Mouse (Mus musculus) embryonic facial prominence, embryonic 15.5 days (tissue): ENCODE measurements at regions not wholly inside any gene's neighbourhood (a gene's known extent, or its start where the extent isn't known, plus 50 kb on each side); places are given as distances from the start of the nearest gene placed in this dataset.
A peak's percentile ranks its signal among the peaks of the same experiment; 100 is the strongest.

ENCODE experiments used
- ATAC-seq: fragments of 200-750 bp; cut with Nextera tagmentation; 2 replicates; pipeline ENCODE4 v1.8.0; 2017; ENCODE audit warnings: low read depth, moderate TSS enrichment; ENCODE audit not compliant: insufficient number of reproducible peaks, low FRiP score, low TSS enrichment
- H3K27ac ChIP-seq: fragments of 300-500 bp; sonication (generic); replicated peaks from 2 replicates; pipeline ENCODE4 v1.5.1; 2015; ENCODE audit warnings: mild to moderate bottlenecking, inconsistent platforms
- H3K27me3 ChIP-seq: fragments of 300-500 bp; sonication (generic); 2 replicates; pipeline ENCODE4 v1.6.1; 2015; ENCODE audit warnings: inconsistent platforms
- H3K36me3 ChIP-seq: fragments of 300-500 bp; sonication (generic); 2 replicates; pipeline ENCODE4 v1.6.1; 2015; ENCODE audit warnings: mild to moderate bottlenecking, inconsistent platforms
- H3K4me1 ChIP-seq: fragments of 300-500 bp; sonication (generic); 2 replicates; pipeline ENCODE4 v1.6.1; 2015; ENCODE audit warnings: inconsistent platforms
- H3K4me2 ChIP-seq: fragments of 300-500 bp; sonication (generic); replicated peaks from 2 replicates; pipeline ENCODE4 v1.6.1; 2015; ENCODE audit warnings: mild to moderate bottlenecking, inconsistent platforms
- H3K4me3 ChIP-seq: fragments of 300-500 bp; sonication (generic); replicated peaks from 2 replicates; pipeline ENCODE4 v1.5.1; 2015; ENCODE audit warnings: mild to moderate bottlenecking, inconsistent platforms
- H3K9ac ChIP-seq: fragments of 300-500 bp; sonication (generic); 2 replicates; pipeline ENCODE4 v1.6.1; 2015; ENCODE audit warnings: inconsistent platforms
- H3K9me3 ChIP-seq: fragments of 300-500 bp; sonication (generic); replicated peaks from 2 replicates; pipeline ENCODE4 v1.6.1; 2016; ENCODE audit warnings: inconsistent platforms
- WGBS: fragments of 180-500 bp; shearing (Covaris S2); methylation state at CpG from one replicate; pipeline ENCODE4 v1.1.7; 2015; 5-methylcytosine and 5-hydroxymethylcytosine counted together

GRCm38 (mm10) chr16:50700811-50701517, 110.0 kb upstream of the Ccdc54 start:
- Histone ChIP-seq H3K4me2 (no peak overlapping the region), H3K9ac (no peak overlapping the region), H3K4me3 (no peak overlapping the region), H3K36me3 (no peaks in the 10 kb centered on the region), H3K27me3 (no peaks in the 10 kb centered on the region; the same call in 1 of the 2 replicates), H3K27ac (no peak overlapping the region), H3K4me1 (no peaks in the 10 kb centered on the region), H3K9me3 (no peaks in the 10 kb centered on the region)
- no peak for ATAC-seq
- WGBS = 72% methylated on average over 8 of the region's 8 CpGs

GRCm38 (mm10) chr16:50700123-50700522, 109.2 kb upstream of the Ccdc54 start:
- H3K27ac ChIP-seq = no peak overlapping the region

GRCm38 (mm10) chr16:50697722-50698121, 106.8 kb upstream of the Ccdc54 start:
- no peak for ATAC-seq
- H3K4me3 ChIP-seq = no peak overlapping the region
- 84% methylated on average over 2 of the region's 2 CpGs for WGBS

More at GRCm38 (mm10) chr16:50700123-50700522, 109.2 kb upstream of the Ccdc54 start:
- no peak for ATAC-seq
- WGBS = 29% methylated on average over 2 of the region's 2 CpGs
- no peak overlapping the region for H3K4me2 ChIP-seq
- H3K27me3 ChIP-seq = no peaks in the 10 kb centered on the region; the same call in 1 of the 2 replicates
- H3K36me3 ChIP-seq = no peaks in the 10 kb centered on the region
- H3K9ac ChIP-seq = no peak overlapping the region
- no peak overlapping the region for H3K4me3 ChIP-seq
- no peaks in the 10 kb centered on the region for H3K9me3 ChIP-seq
- no peaks in the 10 kb centered on the region for H3K4me1 ChIP-seq

GRCm38 (mm10) chr16:50696052-50696451, 105.1 kb upstream of the Ccdc54 start:
- no peak overlapping the region for H3K9ac ChIP-seq
- no peaks in the 10 kb centered on the region; the same call in 1 of the 2 replicates for H3K27me3 ChIP-seq
- no peaks in the 10 kb centered on the region for H3K36me3 ChIP-seq
- WGBS = 73% methylated on average over 4 of the region's 4 CpGs
- no peaks in the 10 kb centered on the region for H3K4me1 ChIP-seq
- H3K9me3 ChIP-seq = no peaks in the 10 kb centered on the region
- no peak overlapping the region for H3K4me3 ChIP-seq
- H3K27ac ChIP-seq = no peak overlapping the region
- no peak overlapping the region for H3K4me2 ChIP-seq
- ATAC-seq = no peak

More at GRCm38 (mm10) chr16:50697722-50698121, 106.8 kb upstream of the Ccdc54 start:
- no peaks in the 10 kb centered on the region; the same call in 1 of the 2 replicates for H3K27me3 ChIP-seq
- no peak overlapping the region for H3K9ac ChIP-seq
- H3K27ac ChIP-seq = no peak overlapping the region
- H3K4me1 ChIP-seq = no peaks in the 10 kb centered on the region
- no peaks in the 10 kb centered on the region for H3K9me3 ChIP-seq
- no peaks in the 10 kb centered on the region for H3K36me3 ChIP-seq
- H3K4me2 ChIP-seq = no peak overlapping the region

- H3K4me2 ChIP-seq = no peak overlapping the region
- H3K9me3 ChIP-seq = no peaks in the 10 kb centered on the region
- WGBS = 69% methylated on average over 2 of the region's 2 CpGs
- no peak for ATAC-seq
- H3K9ac ChIP-seq = no peak overlapping the region
- no peaks in the 10 kb centered on the region for H3K27me3 ChIP-seq
- no peak overlapping the region for H3K4me3 ChIP-seq
- H3K27ac ChIP-seq = no peak overlapping the region
- no peaks in the 10 kb centered on the region for H3K4me1 ChIP-seq
- H3K36me3 ChIP-seq = no peaks in the 10 kb centered on the region
These were observed 103.1 kb upstream of the Ccdc54 start for GRCm38 (mm10) chr16:50694045-50694444.

- H3K9ac ChIP-seq = no peak overlapping the region
- H3K36me3 ChIP-seq = no peaks in the 10 kb centered on the region
- no peaks in the 10 kb centered on the region for H3K4me1 ChIP-seq
- H3K4me2 ChIP-seq = no peak overlapping the region
- no peak overlapping the region for H3K27ac ChIP-seq
- no peak for ATAC-seq
- no peaks in the 10 kb centered on the region for H3K27me3 ChIP-seq
- WGBS = 70% methylated on average over 7 of the region's 7 CpGs
- H3K4me3 ChIP-seq = no peak overlapping the region
- H3K9me3 ChIP-seq = no peaks in the 10 kb centered on the region
These were observed 99.9 kb upstream of the Ccdc54 start for GRCm38 (mm10) chr16:50690818-50691217.

GRCm38 (mm10) chr16:50689525-50689924, 98.6 kb upstream of the Ccdc54 start:
- no peak overlapping the region for H3K9ac ChIP-seq
- 58% methylated on average over 10 of the region's 10 CpGs for WGBS

GRCm38 (mm10) chr16:50688818-50689506, 98.0 kb upstream of the Ccdc54 start:
- Histone ChIP-seq H3K4me3 (peak overlapping the region; percentile 22), H3K27me3 (no peaks in the 10 kb centered on the region), H3K9ac (no peak overlapping the region), H3K4me2 (peak overlapping the region; percentile 39), H3K27ac (no peak overlapping the region), H3K4me1 (no peaks in the 10 kb centered on the region), H3K9me3 (no peaks in the 10 kb centered on the region), H3K36me3 (no peaks in the 10 kb centered on the region)
- WGBS = 57% methylated on average over 11 of the region's 11 CpGs
- ATAC-seq = no peak; the same call in 1 of the 2 replicates

More at GRCm38 (mm10) chr16:50689525-50689924, 98.6 kb upstream of the Ccdc54 start:
- Histone ChIP-seq H3K4me1 (no peaks in the 10 kb centered on the region), H3K9me3 (no peaks in the 10 kb centered on the region), H3K4me2 (peak overlapping the region; percentile 39), H3K4me3 (peak overlapping the region; percentile 22), H3K27me3 (no peaks in the 10 kb centered on the region), H3K27ac (no peak overlapping the region), H3K36me3 (no peaks in the 10 kb centered on the region)
- no peak for ATAC-seq

- ATAC-seq = no peak
- no peaks in the 10 kb centered on the region for H3K27me3 ChIP-seq
- no peaks in the 10 kb centered on the region for H3K4me1 ChIP-seq
- WGBS = 87% methylated on average over 6 of the region's 6 CpGs
- H3K27ac ChIP-seq = no peak overlapping the region
- no peak overlapping the region for H3K4me3 ChIP-seq
- no peak overlapping the region for H3K9ac ChIP-seq
- H3K9me3 ChIP-seq = no peaks in the 10 kb centered on the region
- no peaks in the 10 kb centered on the region for H3K36me3 ChIP-seq
- H3K4me2 ChIP-seq = no peak overlapping the region
These were observed 88.7 kb upstream of the Ccdc54 start for GRCm38 (mm10) chr16:50679698-50680097.

GRCm38 (mm10) chr16:50673339-50673738, 82.4 kb upstream of the Ccdc54 start:
- Histone ChIP-seq H3K27me3 (no peaks in the 10 kb centered on the region), H3K36me3 (no peaks in the 10 kb centered on the region), H3K27ac (no peak overlapping the region), H3K4me2 (no peak overlapping the region), H3K4me3 (no peak overlapping the region), H3K4me1 (no peaks in the 10 kb centered on the region), H3K9ac (no peak overlapping the region), H3K9me3 (no peaks in the 10 kb centered on the region)
- ATAC-seq = no peak
- WGBS = 67% methylated on average over 5 of the region's 5 CpGs

- Histone ChIP-seq H3K4me2 (no peak overlapping the region), H3K9ac (no peak overlapping the region), H3K9me3 (no peaks in the 10 kb centered on the region), H3K36me3 (no peaks in the 10 kb centered on the region), H3K4me3 (no peak overlapping the region), H3K4me1 (no peaks in the 10 kb centered on the region), H3K27ac (no peak overlapping the region), H3K27me3 (no peaks in the 10 kb centered on the region)
- 75% methylated on average over 5 of the region's 5 CpGs for WGBS
- no peak for ATAC-seq
These were observed 81.8 kb upstream of the Ccdc54 start for GRCm38 (mm10) chr16:50672713-50673112.
